Mouse (Mus musculus) liver, adult 2 months (tissue): ENCODE data around the gene Atg4a.

Experiments
- CTCF ChIP-seq: fragments of 200-500 bp; IDR thresholded peaks from 2 replicates; pipeline ENCODE4 v1.5.1; 2011; ENCODE audit warnings: low read depth, low read length, control low read depth
- POLR2A ChIP-seq: fragments of 200-500 bp; IDR thresholded peaks from 2 replicates; pipeline ENCODE4 v1.6.1; 2011; ENCODE audit warnings: low read length, control low read depth; ENCODE audit not compliant: insufficient read depth; ENCODE audit errors: extremely low read depth

DNA sequence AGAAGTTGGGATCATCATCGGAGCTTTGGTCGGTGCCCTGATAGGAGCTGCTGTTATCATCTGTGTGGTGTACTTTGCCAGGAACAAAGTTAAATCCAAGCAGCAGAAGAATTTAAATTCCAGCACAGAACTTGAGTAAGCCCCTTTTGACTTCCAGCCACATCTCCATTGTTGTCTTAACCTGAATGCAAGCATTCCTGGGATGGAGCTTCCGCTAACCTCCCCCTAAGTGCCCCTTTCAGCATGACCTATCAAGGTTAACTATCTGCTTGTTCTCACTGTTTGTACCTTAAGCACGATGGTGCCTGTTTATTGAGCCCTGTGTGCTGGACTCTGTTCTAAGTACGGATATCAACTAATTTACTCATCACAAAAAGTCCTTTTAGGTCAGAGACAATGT lies 20.4 kb upstream of the Atg4a start:
- TF ChIP-seq CTCF (no peak), POLR2A (no peak)
